Mouse (Mus musculus) CH12.LX (cell line): ENCODE results near the gene Dazl.

Experiments used
- CHD2 ChIP-seq: IDR thresholded peaks from 2 replicates; pipeline ENCODE4 v1.6.1; 2011; ENCODE audit warnings: low read length, improper control_type of control experiment
- CTCF ChIP-seq, 2 experiments: IDR thresholded peaks in 1 of 2; conservative IDR thresholded peaks in 1 of 2; 2 replicates each; pipeline ENCODE4 v1.5.1; 2011 to 2012; ENCODE audit warnings: low read depth in 2 of 2, low read length in 2 of 2, improper control_type of control experiment in 1 of 2, inconsistent platforms in 1 of 2, mild to moderate bottlenecking in 1 of 2, moderate library complexity in 1 of 2
- E2F4 ChIP-seq: IDR thresholded peaks from 2 replicates; pipeline ENCODE4 v1.6.1; 2011; ENCODE audit warnings: low read depth, low read length, improper control_type of control experiment; ENCODE audit not compliant: insufficient replicate concordance
- EP300 ChIP-seq: IDR thresholded peaks from 2 replicates; pipeline ENCODE4 v1.6.1; 2011; ENCODE audit warnings: low read length, improper control_type of control experiment
- MAZ ChIP-seq: IDR thresholded peaks from 2 replicates; pipeline ENCODE4 v1.6.1; 2012; ENCODE audit warnings: low read depth, mild to moderate bottlenecking, inconsistent platforms, low read length, improper control_type of control experiment, moderate library complexity
- MYC ChIP-seq: IDR thresholded peaks from 2 replicates; pipeline ENCODE4 v1.6.1; 2011; ENCODE audit warnings: low read depth, mild to moderate bottlenecking, improper control_type of control experiment, low read length
- SMC3 ChIP-seq: IDR thresholded peaks from 2 replicates; pipeline ENCODE4 v1.6.1; 2011; ENCODE audit warnings: low read depth, low read length, improper control_type of control experiment
- ZC3H11A ChIP-seq: IDR thresholded peaks from 2 replicates; pipeline ENCODE4 v1.6.1; 2012; ENCODE audit warnings: low read depth, mild to moderate bottlenecking, inconsistent platforms, low read length, improper control_type of control experiment
- ZKSCAN1 ChIP-seq: IDR thresholded peaks from 2 replicates; pipeline ENCODE4 v1.6.1; 2012; ENCODE audit warnings: low read depth, inconsistent platforms, low read length, improper control_type of control experiment, borderline replicate concordance

- TF ChIP-seq ZKSCAN1 (no peak), CTCF (conservative IDR thresholded peaks at IDR 0.05 in 1 of 2, IDR thresholded peaks at IDR 0.05 in 1 of 2; ENCODE audit: low read depth in 2 of 2, low read length in 2 of 2) (no peak), MAZ (no peak), MYC (no peak), EP300 (no peak), E2F4 (no peak), ZC3H11A (no peak), SMC3 (no peak), CHD2 (no peak)
Observed at GRCm38 (mm10) chr17:50232821-50233220, 60.6 kb downstream of the Dazl start.
